Mouse (Mus musculus): ENCODE measurements around the gene Asxl2.

Asxl2 gene

GRCm38 (mm10) chr12:3540871-3541270 lies 114.2 kb downstream of the Asxl2 start:
- no peak for DNase-seq (ENCODE audit: inconsistent age in 2 of 2, low spot score in 1 of 2)

- no peak for DNase-seq (ENCODE audit: inconsistent age in 2 of 2, low spot score in 1 of 2)
These were observed 118.8 kb downstream of the Asxl2 start for GRCm38 (mm10) chr12:3545451-3545850.

GRCm38 (mm10) chr12:3546121-3546658 lies 119.5 kb downstream of the Asxl2 start:
- no peak for DNase-seq (ENCODE audit: inconsistent age in 2 of 2, low spot score in 1 of 2)

- DNase-seq (ENCODE audit: inconsistent age in 2 of 2, low spot score in 1 of 2) = no peak
These were observed 120.1 kb downstream of the Asxl2 start for GRCm38 (mm10) chr12:3546781-3547180.

- no peak for DNase-seq (ENCODE audit: inconsistent age in 2 of 2, low spot score in 1 of 2)
These were observed 120.8 kb downstream of the Asxl2 start for GRCm38 (mm10) chr12:3547506-3547905.

GRCm38 (mm10) chr12:3547911-3548310 lies 121.3 kb downstream of the Asxl2 start:
- no peak for DNase-seq (ENCODE audit: inconsistent age in 2 of 2, low spot score in 1 of 2)

- DNase-seq (ENCODE audit: inconsistent age in 2 of 2, low spot score in 1 of 2) = no peak
These were observed 122.0 kb downstream of the Asxl2 start for GRCm38 (mm10) chr12:3548582-3549211.

- DNase-seq (ENCODE audit: inconsistent age in 2 of 2, low spot score in 1 of 2) = peak; percentile 55 to 72
These were observed 123.6 kb downstream of the Asxl2 start for GRCm38 (mm10) chr12:3550280-3550679.
